Mouse (Mus musculus) limb, embryonic 11.5 days (tissue): Measurements from ENCODE around the gene Rnf145. TPM values are rescaled to one million over a fixed set of nuclear protein-coding genes. Genes with fewer than 3 reads are reported as not detected.

Experiments
- ATAC-seq: fragments of 200-750 bp; cut with Nextera tagmentation; 2 replicates; pipeline ENCODE4 v1.8.0; 2017; ENCODE audit warnings: low read depth; ENCODE audit not compliant: insufficient number of reproducible peaks, low FRiP score, low TSS enrichment
- DNase-seq: peaks from one replicate; pipeline ENCODE4 v3.0.0-alpha.2; 2015; ENCODE audit warnings: low spot score
- H3K27ac ChIP-seq: fragments of 300-500 bp; sonication (generic); replicated peaks from 2 replicates; pipeline ENCODE4 v1.5.1; 2014; ENCODE audit warnings: low read depth, mild to moderate bottlenecking, low read length
- H3K27me3 ChIP-seq: fragments of 300-500 bp; sonication (generic); 2 replicates; pipeline ENCODE4 v1.6.1; 2014; ENCODE audit warnings: mild to moderate bottlenecking, low read length, mixed read lengths; ENCODE audit not compliant: control insufficient read depth, insufficient read depth
- H3K36me3 ChIP-seq: fragments of 300-500 bp; sonication (generic); 2 replicates; pipeline ENCODE4 v1.6.1; 2014; ENCODE audit warnings: mild to moderate bottlenecking, low read length, moderate library complexity, mixed read lengths; ENCODE audit not compliant: control insufficient read depth, insufficient read depth
- H3K4me1 ChIP-seq: fragments of 300-500 bp; sonication (generic); 2 replicates; pipeline ENCODE4 v1.6.1; 2014; ENCODE audit warnings: low read length, mixed read lengths; ENCODE audit not compliant: control insufficient read depth, insufficient read depth
- H3K4me2 ChIP-seq: fragments of 300-500 bp; sonication (generic); 2 replicates; pipeline ENCODE4 v1.6.1; 2014; ENCODE audit warnings: low read depth, mild to moderate bottlenecking, moderate library complexity; ENCODE audit not compliant: severe bottlenecking
- H3K4me3 ChIP-seq: fragments of 300-500 bp; sonication (generic); 2 replicates; pipeline ENCODE4 v1.5.1; 2014; ENCODE audit warnings: low read depth, low read length
- H3K9ac ChIP-seq: fragments of 300-500 bp; sonication (generic); 2 replicates; pipeline ENCODE4 v1.6.1; 2014; ENCODE audit warnings: mild to moderate bottlenecking, low read length
- H3K9me3 ChIP-seq: fragments of 300-500 bp; sonication (generic); 2 replicates; pipeline ENCODE4 v1.6.1; 2016; ENCODE audit warnings: low read length; ENCODE audit not compliant: control insufficient read depth
- WGBS: fragments of 180-500 bp; shearing (Covaris S2); extraction: QIAGEN DNeasy Blood & Tissue Kit; methylation state at CpG from one replicate; pipeline ENCODE4 v1.1.7; 2014; 5-methylcytosine and 5-hydroxymethylcytosine counted together
- polyA plus RNA-seq: library from polyadenylated mRNA; unstranded; fragments of >200 nt; fragmentation: Nextera tagmentation; extraction: Ambion mirVana; gene quantifications from 2 replicates; pipeline ENCODE4 v1.2.1, GENCODE M21; 2014

The Rnf145 gene
- polyA plus RNA-seq, 1 experiment from 2014 or later, result 96.1 TPM

- Histone ChIP-seq H3K4me2 (no peak overlapping the region), H3K36me3 (no peaks in the 10 kb centered on the region), H3K9me3 (no peaks in the 10 kb centered on the region), H3K4me1 (no peaks in the 10 kb centered on the region), H3K27me3 (no peaks in the 10 kb centered on the region), H3K9ac (no peak overlapping the region), H3K4me3 (no peak overlapping the region), H3K27ac (no peak overlapping the region)
- no peak for DNase-seq
- 95% methylated on average over 6 of the region's 6 CpGs for WGBS
- ATAC-seq, result no peak
Measured at GRCm38 (mm10) chr11:44480246-44480645, 38.5 kb upstream of the Rnf145 start.

- WGBS, result 92% methylated on average over 7 of the region's 7 CpGs
- Histone ChIP-seq H3K9me3 (no peaks in the 10 kb centered on the region; the same call in 1 of the 2 replicates), H3K4me1 (no peaks in the 10 kb centered on the region), H3K4me3 (no peak overlapping the region), H3K36me3 (no peaks in the 10 kb centered on the region), H3K27me3 (no peaks in the 10 kb centered on the region), H3K4me2 (no peak overlapping the region), H3K27ac (no peak overlapping the region), H3K9ac (no peak overlapping the region)
- no peak for DNase-seq
- ATAC-seq, result no peak
Measured at GRCm38 (mm10) chr11:44485089-44485736, 33.6 kb upstream of the Rnf145 start.

GRCm38 (mm10) chr11:44489117-44489516 lies 29.6 kb upstream of the Rnf145 start:
- no peak for ATAC-seq
- H3K9me3 ChIP-seq, result no peaks in the 10 kb centered on the region; the same call in 1 of the 2 replicates
- H3K4me1 ChIP-seq, result no peaks in the 10 kb centered on the region
- 93% methylated on average over 1 of the region's 1 CpGs for WGBS
- H3K4me3 ChIP-seq, result no peak overlapping the region
- no peak for DNase-seq
- no peaks in the 10 kb centered on the region for H3K27me3 ChIP-seq
- no peak overlapping the region for H3K27ac ChIP-seq
- H3K4me2 ChIP-seq, result no peak overlapping the region
- H3K36me3 ChIP-seq, result no peaks in the 10 kb centered on the region
- H3K9ac ChIP-seq, result no peak overlapping the region

- Histone ChIP-seq H3K27ac (no peak overlapping the region), H3K4me2 (no peak overlapping the region), H3K9me3 (no peaks in the 10 kb centered on the region), H3K9ac (no peak overlapping the region), H3K4me3 (no peak overlapping the region), H3K4me1 (no peaks in the 10 kb centered on the region), H3K36me3 (no peaks in the 10 kb centered on the region), H3K27me3 (no peaks in the 10 kb centered on the region)
- 86% methylated on average over 5 of the region's 5 CpGs for WGBS
- ATAC-seq (no peak), DNase-seq (no peak)
Measured at GRCm38 (mm10) chr11:44494643-44495323, 24.0 kb upstream of the Rnf145 start.

- Histone ChIP-seq H3K4me1 (no peaks in the 10 kb centered on the region), H3K4me2 (no peak overlapping the region), H3K27ac (no peak overlapping the region), H3K4me3 (no peak overlapping the region), H3K9me3 (no peaks in the 10 kb centered on the region), H3K36me3 (no peaks in the 10 kb centered on the region), H3K9ac (no peak overlapping the region), H3K27me3 (no peaks in the 10 kb centered on the region)
- WGBS, result 72% methylated on average over 3 of the region's 3 CpGs
- ATAC-seq, result no peak
- no peak for DNase-seq
Measured at GRCm38 (mm10) chr11:44496217-44496616, 22.5 kb upstream of the Rnf145 start.

GRCm38 (mm10) chr11:44498412-44499272 lies 20.1 kb upstream of the Rnf145 start:
- Histone ChIP-seq H3K27ac (no peak overlapping the region), H3K4me3 (no peak overlapping the region), H3K4me2 (no peak overlapping the region), H3K36me3 (no peaks in the 10 kb centered on the region), H3K4me1 (no peaks in the 10 kb centered on the region), H3K9me3 (no peaks in the 10 kb centered on the region), H3K9ac (no peak overlapping the region), H3K27me3 (no peaks in the 10 kb centered on the region)
- ATAC-seq, result no peak
- DNase-seq, result no peak
- 70% methylated on average over 13 of the region's 13 CpGs for WGBS

- no peak overlapping the region for H3K4me2 ChIP-seq
- no peak overlapping the region for H3K27ac ChIP-seq
- WGBS, result 82% methylated on average over 7 of the region's 7 CpGs
- no peaks in the 10 kb centered on the region for H3K9me3 ChIP-seq
- DNase-seq, result no peak
- no peaks in the 10 kb centered on the region for H3K27me3 ChIP-seq
- H3K9ac ChIP-seq, result no peak overlapping the region
- no peak for ATAC-seq
- no peak overlapping the region for H3K4me3 ChIP-seq
- H3K36me3 ChIP-seq, result no peaks in the 10 kb centered on the region
- H3K4me1 ChIP-seq, result no peaks in the 10 kb centered on the region
Measured at GRCm38 (mm10) chr11:44500966-44501365, 17.8 kb upstream of the Rnf145 start.

- 94% methylated on average over 2 of the region's 2 CpGs for WGBS
Measured at GRCm38 (mm10) chr11:44501477-44501876, 17.3 kb upstream of the Rnf145 start.

More at GRCm38 (mm10) chr11:44501477-44501876, 17.3 kb upstream of the Rnf145 start:
- no peak overlapping the region for H3K9ac ChIP-seq
- ATAC-seq, result no peak
- no peaks in the 10 kb centered on the region for H3K27me3 ChIP-seq
- H3K4me2 ChIP-seq, result no peak overlapping the region
- no peak overlapping the region for H3K27ac ChIP-seq
- H3K36me3 ChIP-seq, result no peaks in the 10 kb centered on the region
- no peak overlapping the region for H3K4me3 ChIP-seq
- no peaks in the 10 kb centered on the region for H3K4me1 ChIP-seq
- no peaks in the 10 kb centered on the region for H3K9me3 ChIP-seq
- no peak for DNase-seq
